Mouse (Mus musculus) heart, adult 2 months (tissue): ENCODE measurements around the gene Depp1.

Experiments
- CTCF ChIP-seq: fragments of 200-600 bp; IDR thresholded peaks from 2 replicates; pipeline ENCODE4 v1.8.1; 2022; ENCODE audit warnings: antibody characterized with exemption, mild to moderate bottlenecking, moderate library complexity
- EP300 ChIP-seq: fragments of 200-500 bp; IDR thresholded peaks from 2 replicates; pipeline ENCODE4 v1.6.1; 2011; ENCODE audit warnings: low read depth, low read length, control low read depth; ENCODE audit not compliant: insufficient read depth
- POLR2A ChIP-seq: fragments of 200-500 bp; IDR thresholded peaks from 2 replicates; pipeline ENCODE4 v1.6.1; 2011; ENCODE audit warnings: mild to moderate bottlenecking, low read depth, low read length, control low read depth; ENCODE audit not compliant: insufficient read depth

DNA sequence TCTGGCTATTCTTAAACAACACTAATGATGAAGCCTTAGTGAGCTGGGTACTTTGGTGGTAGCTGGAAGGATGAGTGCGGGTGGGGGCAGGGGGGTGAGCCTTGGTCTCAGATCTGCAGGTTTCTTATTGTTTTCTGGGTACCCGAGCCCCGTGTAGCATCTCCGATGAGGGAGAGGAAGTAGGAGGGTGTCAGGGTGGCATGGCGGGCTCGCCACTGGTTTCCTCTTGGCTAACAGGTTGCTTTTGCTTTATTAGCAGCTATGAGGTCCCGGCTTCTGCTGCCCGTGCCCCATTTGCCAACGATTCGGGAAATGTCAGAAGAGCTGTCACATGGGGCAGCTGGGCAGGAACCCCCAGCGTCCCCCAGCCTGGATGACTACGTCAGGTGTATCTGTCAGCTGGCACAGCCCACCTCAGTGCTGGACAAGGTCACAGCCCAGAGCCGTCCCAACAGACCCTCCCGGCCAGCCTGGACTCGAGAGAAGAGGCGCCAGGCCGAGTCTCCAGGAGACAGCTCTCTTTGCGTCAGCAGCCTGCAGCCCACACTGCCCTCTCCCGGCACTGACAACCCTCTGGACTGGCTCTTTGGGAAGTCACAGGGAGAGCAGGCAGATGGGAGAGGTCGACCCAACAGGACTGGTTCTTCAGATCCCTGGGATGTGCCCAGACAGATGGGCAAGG lies 1.2 kb downstream of the Depp1 start:
- TF ChIP-seq CTCF = peak; percentile 83
- TF ChIP-seq EP300 = peak; percentile 59
- TF ChIP-seq POLR2A = no peak
